Mouse (Mus musculus) embryonic fibroblast, embryonic 13.5 days (primary cell): ENCODE results near the gene Hoxd1. TPM values are rescaled to one million over a fixed set of nuclear protein-coding genes. Genes with fewer than 3 reads are reported as not detected.

ENCODE experiments used
- H3K27ac ChIP-seq: 2 replicates; pipeline ENCODE4 v1.5.1; 2012; ENCODE audit warnings: low read length, control low read depth, inconsistent platforms; ENCODE audit not compliant: insufficient read depth
- H3K4me1 ChIP-seq: 2 replicates; pipeline ENCODE4 v1.6.1; 2011; ENCODE audit warnings: low read length; ENCODE audit not compliant: control insufficient read depth, insufficient read depth
- H3K4me3 ChIP-seq: 2 replicates; pipeline ENCODE4 v1.5.1; 2011; ENCODE audit warnings: mild to moderate bottlenecking, control low read depth, low read length; ENCODE audit not compliant: insufficient read depth
- CTCF ChIP-seq: IDR thresholded peaks from 2 replicates; pipeline ENCODE4 v1.5.1; 2011; ENCODE audit warnings: mild to moderate bottlenecking, control low read depth, low read length, moderate library complexity, borderline replicate concordance; ENCODE audit not compliant: insufficient read depth
- POLR2A ChIP-seq: IDR thresholded peaks from 2 replicates; pipeline ENCODE4 v1.6.1; 2011; ENCODE audit warnings: low read depth, mild to moderate bottlenecking, control low read depth, low read length, moderate library complexity
- polyA plus RNA-seq: library from polyadenylated mRNA; stranded (reverse); fragments of >200 nt; gene quantifications from 2 replicates; pipeline ENCODE4 v1.2.4, GENCODE M21; 2011; ENCODE audit warnings: low read depth; ENCODE audit not compliant: missing spikeins, insufficient read length

Gene Hoxd1
- 0.46 TPM in 1 of 2 replicates, not detected in the other for polyA plus RNA-seq

- Histone ChIP-seq H3K4me1 (no peaks in the 10 kb centered on the region; the same call in 1 of the 2 replicates), H3K4me3 (peak within 1 kb of the TSS; percentile 32), H3K27ac (no peak within 1 kb of the TSS)
- TF ChIP-seq CTCF = no peak
- no peak for TF ChIP-seq POLR2A
Measured at GRCm38 (mm10) chr2:74762522-74763244, at the start of gene Hoxd1. Gene Hoxd1, plus strand, starts transcription at chr2:74762980.

GRCm38 (mm10) chr2:74713239-74714150 is 49.3 kb upstream of the Hoxd1 start:
- Histone ChIP-seq H3K27ac (peak overlapping the region; percentile 72), H3K4me1 (no peaks in the 10 kb centered on the region), H3K4me3 (0 out of 2 replicates have a peak overlapping the region, but pooled peaks have one; percentile 2)
- TF ChIP-seq CTCF (no peak), POLR2A (no peak; the same call in 1 of the 2 replicates)

- TF ChIP-seq CTCF = no peak
- no peak for TF ChIP-seq POLR2A
- H3K27ac ChIP-seq = peak overlapping the region; percentile 72
- H3K4me3 ChIP-seq = no peak overlapping the region
- no peaks in the 10 kb centered on the region for H3K4me1 ChIP-seq
Measured at GRCm38 (mm10) chr2:74714156-74714789, 48.5 kb upstream of the Hoxd1 start.

- TF ChIP-seq POLR2A = peak; percentile 62
- TF ChIP-seq CTCF = no peak
- no peaks in the 10 kb centered on the region for H3K4me1 ChIP-seq
- H3K4me3 ChIP-seq = no peak overlapping the region
- H3K27ac ChIP-seq = peak overlapping the region; percentile 72
Measured at GRCm38 (mm10) chr2:74714881-74715280, 47.9 kb upstream of the Hoxd1 start.

GRCm38 (mm10) chr2:74715504-74716241 is 47.1 kb upstream of the Hoxd1 start:
- Histone ChIP-seq H3K4me3 (no peak overlapping the region), H3K27ac (peak overlapping the region; percentile 8; the same call in 1 of the 2 replicates), H3K4me1 (no peaks in the 10 kb centered on the region)
- TF ChIP-seq POLR2A (peak; percentile 39; the same call in 1 of the 2 replicates), CTCF (peak; percentile 86)

GRCm38 (mm10) chr2:74720384-74720783 is 42.4 kb upstream of the Hoxd1 start:
- no peak overlapping the region for H3K4me3 ChIP-seq
- H3K27ac ChIP-seq = no peak overlapping the region
- no peak for TF ChIP-seq CTCF
- TF ChIP-seq POLR2A = no peak
- H3K4me1 ChIP-seq = no peaks in the 10 kb centered on the region

- no peaks in the 10 kb centered on the region for H3K4me1 ChIP-seq
- no peak overlapping the region for H3K27ac ChIP-seq
- no peak overlapping the region for H3K4me3 ChIP-seq
- no peak for TF ChIP-seq POLR2A
- TF ChIP-seq CTCF = no peak
Measured at GRCm38 (mm10) chr2:74720955-74721491, 41.8 kb upstream of the Hoxd1 start.

- no peaks in the 10 kb centered on the region for H3K4me1 ChIP-seq
- H3K4me3 ChIP-seq = no peak overlapping the region
- TF ChIP-seq POLR2A (no peak), CTCF (no peak)
- no peak overlapping the region for H3K27ac ChIP-seq
Measured at GRCm38 (mm10) chr2:74721882-74722281, 40.9 kb upstream of the Hoxd1 start.
